Mouse (Mus musculus) heart, embryonic 12.5 days (tissue): ENCODE data around the gene Hbp1. TPM values are rescaled to one million over a fixed set of nuclear protein-coding genes. Genes with fewer than 3 reads are reported as not detected.

Source experiments
- ATAC-seq: fragments of 200-750 bp; cut with Nextera tagmentation; 2 replicates; pipeline ENCODE4 v1.8.0; 2017; ENCODE audit warnings: moderate TSS enrichment, moderate library complexity; ENCODE audit not compliant: insufficient number of reproducible peaks, low FRiP score
- H3K27ac ChIP-seq: fragments of 300-500 bp; sonication (generic); 2 replicates; pipeline ENCODE4 v1.5.1; 2016; ENCODE audit warnings: mild to moderate bottlenecking, moderate library complexity; ENCODE audit not compliant: poor library complexity, severe bottlenecking
- H3K27me3 ChIP-seq: fragments of 300-500 bp; sonication (generic); replicated peaks from 2 replicates; pipeline ENCODE4 v1.6.1; 2016; ENCODE audit warnings: mild to moderate bottlenecking, moderate library complexity
- H3K36me3 ChIP-seq: fragments of 300-500 bp; sonication (generic); 2 replicates; pipeline ENCODE4 v1.6.1; 2016; ENCODE audit warnings: mild to moderate bottlenecking, moderate library complexity
- H3K4me1 ChIP-seq: fragments of 300-500 bp; sonication (generic); replicated peaks from 2 replicates; pipeline ENCODE4 v1.6.1; 2016; ENCODE audit warnings: mild to moderate bottlenecking
- H3K4me2 ChIP-seq: fragments of 300-500 bp; sonication (generic); 2 replicates; pipeline ENCODE4 v1.6.1; 2016; ENCODE audit warnings: mild to moderate bottlenecking, moderate library complexity
- H3K4me3 ChIP-seq: fragments of 300-500 bp; sonication (generic); 2 replicates; pipeline ENCODE4 v1.5.1; 2016; ENCODE audit warnings: mild to moderate bottlenecking
- H3K9ac ChIP-seq: fragments of 300-500 bp; sonication (generic); 2 replicates; pipeline ENCODE4 v1.6.1; 2016; ENCODE audit warnings: mild to moderate bottlenecking, moderate library complexity
- H3K9me3 ChIP-seq: fragments of 300-500 bp; sonication (generic); replicated peaks from 2 replicates; pipeline ENCODE4 v1.6.1; 2016; ENCODE audit warnings: mild to moderate bottlenecking, moderate library complexity
- WGBS: fragments of 180-500 bp; shearing (Covaris S2); methylation state at CpG from one replicate; pipeline ENCODE4 v1.1.7; 2016; 5-methylcytosine and 5-hydroxymethylcytosine counted together
- polyA plus RNA-seq: library from polyadenylated mRNA; unstranded; fragments of >200 nt; fragmentation: Nextera tagmentation; extraction: Ambion mirVana; gene quantifications from 2 replicates; pipeline ENCODE4 v1.2.1, GENCODE M21; 2016

Hbp1 gene
- polyA plus RNA-seq, 1 experiment from 2014 or later: 97.0 TPM

DNA sequence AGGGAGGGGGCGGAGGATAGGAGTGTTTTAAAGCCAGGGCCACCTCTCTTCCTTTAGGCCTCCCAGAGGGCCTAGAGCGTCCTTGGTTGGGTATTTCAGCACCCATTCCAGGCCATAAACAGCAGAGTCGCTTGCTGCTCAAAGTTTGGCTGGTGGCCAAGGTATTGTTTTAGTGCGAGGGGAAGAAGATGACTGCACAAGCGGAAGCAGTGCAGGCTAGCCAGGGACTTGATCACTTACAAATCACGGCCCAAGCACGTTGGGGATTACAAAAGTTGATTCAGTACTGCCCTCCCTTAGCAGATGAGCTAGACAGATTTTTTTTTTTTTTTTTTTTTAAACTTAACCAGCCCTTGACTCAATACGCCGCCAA lies 310 bp upstream of the Hbp1 start:
- no peaks in the 10 kb centered on the region for H3K9me3 ChIP-seq
- no peaks in the 10 kb centered on the region for H3K27me3 ChIP-seq
- no peak for ATAC-seq

DNA sequence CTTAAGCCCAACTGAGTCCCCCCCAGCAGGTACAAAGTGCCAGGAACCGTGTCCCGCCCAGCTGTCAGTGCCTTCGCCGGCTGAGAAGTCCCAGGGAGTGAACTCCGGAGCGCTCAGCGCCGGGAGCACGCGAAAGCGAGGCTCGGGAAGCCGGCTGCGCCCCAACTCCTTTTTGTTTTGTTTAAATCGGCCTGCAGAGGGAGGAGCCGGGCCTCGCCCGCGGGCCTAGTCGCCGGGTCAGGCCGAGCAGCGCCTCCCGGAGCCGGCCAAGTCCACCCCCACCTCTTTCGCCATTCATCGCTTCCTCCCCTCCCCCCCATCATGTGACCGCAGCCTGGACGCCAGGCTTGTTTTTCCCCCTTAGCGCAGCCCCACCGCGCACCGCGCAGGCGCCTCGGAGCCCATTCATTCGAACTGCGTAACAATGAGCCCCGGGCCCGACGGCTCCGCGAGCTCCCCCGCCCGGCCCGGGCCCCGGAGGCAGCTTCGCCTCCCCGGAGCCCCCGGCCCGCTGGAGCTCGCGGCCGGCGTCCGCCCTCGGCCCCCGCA lies 1.1 kb downstream of the Hbp1 start:
- H3K27me3 ChIP-seq: no peaks in the 10 kb centered on the region
- peak overlapping the region; percentile 95 for H3K9ac ChIP-seq
- H3K4me1 ChIP-seq: peaks cover 10% of the 10 kb centered on the region; the same call in 1 of the 2 replicates
- no peaks in the 10 kb centered on the region for H3K9me3 ChIP-seq
- H3K27ac ChIP-seq: peak overlapping the region; percentile 99
- H3K4me2 ChIP-seq: peak overlapping the region; percentile 66
- no peaks in the 10 kb centered on the region for H3K36me3 ChIP-seq
- WGBS: under 1% methylated on average over 55 of the region's 58 CpGs
- peak; percentile 86 for ATAC-seq
- peak overlapping the region; percentile 91 for H3K4me3 ChIP-seq

More for the DNA sequence above, 310 bp upstream of the Hbp1 start:
- H3K4me3 ChIP-seq: peak overlapping the region; percentile 48
- 5% methylated on average over 9 of the region's 9 CpGs for WGBS
- H3K9ac ChIP-seq: peak overlapping the region; percentile 25
- peaks cover 10% of the 10 kb centered on the region; the same call in 1 of the 2 replicates for H3K4me1 ChIP-seq
- H3K4me2 ChIP-seq: peak overlapping the region; percentile 70
- no peaks in the 10 kb centered on the region for H3K36me3 ChIP-seq
- peak overlapping the region; percentile 86 for H3K27ac ChIP-seq

DNA sequence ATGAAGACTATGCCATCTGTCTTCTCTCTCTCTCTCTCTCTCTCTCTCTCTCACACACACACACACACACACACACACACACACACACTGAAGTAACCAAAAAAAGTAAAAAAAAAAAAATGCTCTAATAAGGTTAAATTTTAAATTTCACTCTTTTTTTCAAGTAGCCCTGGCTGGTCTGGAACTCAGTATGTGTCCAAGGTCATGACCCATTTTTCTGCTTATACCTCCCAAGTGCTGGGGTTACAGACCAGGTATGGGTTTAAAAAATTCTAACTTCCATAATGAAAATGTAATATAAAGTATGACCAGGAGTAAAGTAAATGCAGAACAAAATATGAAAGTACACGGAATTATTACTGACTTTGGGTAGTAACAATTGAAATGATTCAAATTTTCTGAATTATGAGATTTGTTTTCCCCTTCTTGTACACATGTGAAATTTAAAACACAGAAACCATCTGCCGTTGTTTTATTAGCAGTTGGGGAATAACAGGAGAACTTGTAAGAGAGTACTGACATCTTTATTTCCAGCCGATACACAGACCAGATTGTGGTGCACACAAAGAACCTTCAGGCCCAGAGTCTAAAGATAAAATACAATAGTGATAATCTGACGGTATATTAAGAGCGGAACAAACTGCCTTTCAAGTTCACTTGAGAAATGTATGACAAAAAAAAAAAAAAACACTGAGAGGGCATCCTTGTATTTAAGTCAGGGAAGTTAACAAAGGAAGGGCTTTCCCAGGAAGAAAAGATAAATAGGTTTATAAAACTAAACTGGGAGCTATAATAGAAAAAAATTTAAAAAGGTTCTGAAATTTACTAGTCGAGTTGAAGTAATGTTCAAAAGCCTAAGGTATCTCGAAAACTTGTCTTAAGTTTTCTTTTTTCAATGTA lies 2.0 kb downstream of the Hbp1 start:
- H3K4me3 ChIP-seq: peak overlapping the region; percentile 91
- H3K9ac ChIP-seq: peak overlapping the region; percentile 95; the same call in 1 of the 2 replicates
- WGBS: 21% methylated on average over 7 of the region's 7 CpGs
- no peaks in the 10 kb centered on the region for H3K27me3 ChIP-seq
- no peak for ATAC-seq
- no peaks in the 10 kb centered on the region for H3K9me3 ChIP-seq
- peaks cover 6% of the 10 kb centered on the region for H3K36me3 ChIP-seq
- H3K4me2 ChIP-seq: peak overlapping the region; percentile 66
- H3K27ac ChIP-seq: peak overlapping the region; percentile 99
- H3K4me1 ChIP-seq: peaks cover 15% of the 10 kb centered on the region

GRCm38 (mm10) chr12:31947476-31947875 lies 2.9 kb downstream of the Hbp1 start:
- Histone ChIP-seq H3K36me3 (peaks cover 14% of the 10 kb centered on the region), H3K27me3 (no peaks in the 10 kb centered on the region), H3K4me3 (no peak overlapping the region), H3K9ac (no peak overlapping the region), H3K27ac (no peak overlapping the region), H3K4me2 (no peak overlapping the region), H3K9me3 (no peaks in the 10 kb centered on the region), H3K4me1 (peaks cover 17% of the 10 kb centered on the region)
- no peak for ATAC-seq
- 94% methylated on average over 5 of the region's 5 CpGs for WGBS

- no peak overlapping the region for H3K4me3 ChIP-seq
- no peak overlapping the region for H3K9ac ChIP-seq
- H3K27me3 ChIP-seq: no peaks in the 10 kb centered on the region
- H3K36me3 ChIP-seq: peaks cover 31% of the 10 kb centered on the region
- ATAC-seq: no peak
- H3K4me1 ChIP-seq: peaks cover 17% of the 10 kb centered on the region
- H3K27ac ChIP-seq: no peak overlapping the region
- WGBS: 91% methylated on average over 2 of the region's 2 CpGs
- H3K4me2 ChIP-seq: no peak overlapping the region
- H3K9me3 ChIP-seq: no peaks in the 10 kb centered on the region
Observed at GRCm38 (mm10) chr12:31944405-31944804, 5.9 kb downstream of the Hbp1 start.

DNA sequence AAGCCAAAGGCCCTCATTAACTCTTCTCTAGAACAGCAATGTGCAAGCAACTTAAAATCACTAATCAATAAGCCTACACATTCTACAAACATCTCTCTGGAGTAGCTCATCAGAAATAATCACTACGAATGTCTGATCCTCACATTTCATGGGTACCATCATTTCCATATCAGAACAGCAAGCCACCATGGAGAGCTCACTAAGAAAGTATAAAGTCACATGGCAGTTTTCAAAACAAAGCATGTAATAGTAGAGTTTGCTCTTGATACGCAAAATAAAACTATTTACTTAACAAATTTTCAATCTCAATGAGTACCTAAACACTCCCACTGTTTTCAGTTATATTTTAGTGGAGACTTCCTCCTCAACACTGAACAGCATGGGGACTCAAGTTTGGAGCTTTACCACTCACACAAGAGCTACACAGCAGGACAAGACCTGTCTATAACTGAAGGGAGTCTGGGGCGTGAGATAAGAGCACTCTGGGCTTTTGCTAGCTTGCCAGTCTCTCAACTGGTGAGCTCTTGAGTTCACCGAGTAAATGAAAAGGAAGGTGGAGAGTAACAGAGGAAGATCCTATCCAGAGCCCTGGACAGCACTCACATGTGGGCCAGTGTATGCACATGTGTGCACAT lies 7.2 kb downstream of the Hbp1 start:
- Histone ChIP-seq H3K27me3 (no peaks in the 10 kb centered on the region), H3K36me3 (peaks cover 43% of the 10 kb centered on the region), H3K4me3 (no peak overlapping the region), H3K9me3 (no peaks in the 10 kb centered on the region), H3K4me1 (peaks cover 17% of the 10 kb centered on the region), H3K27ac (no peak overlapping the region), H3K4me2 (no peak overlapping the region), H3K9ac (no peak overlapping the region)
- WGBS: 58% methylated on average over 4 of the region's 4 CpGs
- no peak for ATAC-seq

DNA sequence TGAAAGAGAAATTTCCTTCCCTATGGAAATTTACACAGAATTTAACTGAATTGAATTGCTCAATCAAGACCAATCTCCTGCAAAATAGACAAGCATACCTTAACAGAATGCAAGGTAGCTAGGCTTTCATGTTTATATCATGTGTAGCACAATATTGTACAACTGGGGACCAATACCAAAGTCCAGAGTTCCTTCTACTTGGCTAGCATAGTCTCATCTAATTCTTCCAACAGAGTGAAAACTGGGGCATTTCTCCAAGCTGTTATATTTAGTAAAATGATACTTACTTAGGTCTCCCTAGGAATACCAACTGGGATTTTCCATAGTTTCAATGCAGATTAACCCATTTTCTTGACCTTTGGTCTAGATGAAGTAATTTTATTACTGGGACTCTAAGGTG lies 11.3 kb downstream of the Hbp1 start:
- Histone ChIP-seq H3K27ac (no peak overlapping the region), H3K4me3 (no peak overlapping the region), H3K9me3 (no peaks in the 10 kb centered on the region), H3K27me3 (no peaks in the 10 kb centered on the region), H3K4me2 (no peak overlapping the region), H3K36me3 (peaks cover 74% of the 10 kb centered on the region), H3K4me1 (peaks cover 7% of the 10 kb centered on the region), H3K9ac (no peak overlapping the region)
- ATAC-seq: no peak

DNA sequence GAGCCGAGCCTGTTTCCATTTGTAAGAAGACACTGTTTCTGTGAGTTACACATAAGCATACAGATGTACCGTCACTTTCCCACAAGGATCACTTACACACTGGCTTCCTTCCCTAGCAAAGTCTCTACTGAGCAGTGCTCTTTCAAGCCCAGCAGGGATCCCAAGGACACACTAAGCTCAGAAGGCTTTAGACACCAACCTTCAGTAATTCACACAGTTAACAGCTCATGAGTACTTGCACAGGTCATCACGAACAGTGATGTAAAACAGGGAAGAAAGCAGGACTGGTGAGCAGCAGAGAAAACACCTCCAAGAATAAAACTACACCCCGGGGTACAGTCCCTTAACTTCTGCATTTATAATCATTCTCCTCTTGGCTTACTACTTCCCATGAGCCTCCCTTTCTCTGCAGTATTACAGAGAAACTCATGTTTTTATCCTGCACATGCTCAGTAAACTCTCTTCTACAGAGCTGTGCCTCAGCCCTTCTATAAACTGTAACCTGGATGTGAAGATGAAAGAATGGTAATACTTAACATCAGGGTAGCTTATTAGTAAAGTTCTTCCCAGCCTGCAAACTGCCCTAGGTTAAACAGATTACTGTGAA lies 11.8 kb downstream of the Hbp1 start:
- ATAC-seq: no peak
- H3K9ac ChIP-seq: no peak overlapping the region
- no peak overlapping the region for H3K4me3 ChIP-seq
- 92% methylated on average over 4 of the region's 4 CpGs for WGBS
- H3K9me3 ChIP-seq: no peaks in the 10 kb centered on the region
- no peak overlapping the region for H3K27ac ChIP-seq
- peaks cover 3% of the 10 kb centered on the region for H3K4me1 ChIP-seq
- H3K36me3 ChIP-seq: peaks cover 71% of the 10 kb centered on the region
- H3K27me3 ChIP-seq: no peaks in the 10 kb centered on the region
- H3K4me2 ChIP-seq: no peak overlapping the region

GRCm38 (mm10) chr12:31937613-31938012 lies 12.7 kb downstream of the Hbp1 start:
- Histone ChIP-seq H3K4me3 (no peak overlapping the region), H3K4me1 (no peaks in the 10 kb centered on the region), H3K9ac (no peak overlapping the region), H3K4me2 (no peak overlapping the region), H3K27me3 (no peaks in the 10 kb centered on the region), H3K27ac (no peak overlapping the region), H3K9me3 (no peaks in the 10 kb centered on the region), H3K36me3 (peaks cover 70% of the 10 kb centered on the region)
- WGBS: 85% methylated on average over 3 of the region's 3 CpGs
- ATAC-seq: no peak

DNA sequence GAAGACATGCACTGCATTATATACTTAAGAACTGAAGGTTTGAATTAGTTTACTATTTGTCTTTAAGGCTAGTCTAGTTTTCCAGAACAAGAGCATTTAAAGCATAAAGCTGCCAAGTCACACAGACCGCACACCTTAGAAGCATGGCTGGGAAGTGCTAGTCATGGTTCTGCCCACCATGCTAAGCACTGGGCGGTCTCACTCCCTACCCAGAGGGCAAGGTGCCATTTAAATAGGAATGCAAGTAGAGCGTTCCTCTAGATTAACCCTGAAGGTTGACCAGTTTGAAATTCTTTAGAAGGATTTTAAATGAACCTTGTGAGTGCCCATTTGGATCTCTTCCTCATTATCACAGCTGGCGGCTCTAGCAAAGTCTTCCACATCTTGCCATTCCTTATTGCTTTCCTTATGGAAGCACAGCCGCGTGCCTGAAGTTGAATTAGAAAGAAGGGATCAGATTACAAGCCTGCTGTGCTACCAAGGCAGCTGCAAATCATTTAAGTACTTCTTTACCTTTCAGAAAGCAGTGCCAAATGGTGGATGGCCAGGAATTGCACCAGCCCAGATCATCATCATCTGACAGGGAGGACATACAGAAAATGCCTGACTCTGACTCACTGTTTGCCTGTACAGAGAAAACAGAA lies 13.6 kb downstream of the Hbp1 start:
- WGBS: 49% methylated on average over 6 of the region's 6 CpGs
- H3K36me3 ChIP-seq: peaks cover 74% of the 10 kb centered on the region
- no peaks in the 10 kb centered on the region for H3K4me1 ChIP-seq
- no peak overlapping the region for H3K4me3 ChIP-seq
- no peaks in the 10 kb centered on the region for H3K27me3 ChIP-seq
- ATAC-seq: no peak
- H3K27ac ChIP-seq: no peak overlapping the region
- no peak overlapping the region for H3K9ac ChIP-seq
- H3K9me3 ChIP-seq: no peaks in the 10 kb centered on the region
- H3K4me2 ChIP-seq: no peak overlapping the region

- WGBS: 91% methylated on average over 3 of the region's 3 CpGs
- Histone ChIP-seq H3K4me2 (no peak overlapping the region), H3K4me3 (no peak overlapping the region), H3K36me3 (peaks cover 73% of the 10 kb centered on the region), H3K27me3 (no peaks in the 10 kb centered on the region), H3K4me1 (no peaks in the 10 kb centered on the region), H3K9ac (no peak overlapping the region), H3K9me3 (no peaks in the 10 kb centered on the region), H3K27ac (no peak overlapping the region)
- ATAC-seq: no peak
Observed at GRCm38 (mm10) chr12:31931818-31932217, 18.5 kb downstream of the Hbp1 start.
